Mouse (Mus musculus): Measurements from ENCODE around the gene Tnni1.

GRCm38 (mm10) chr1:135746248-135746647 lies 33.0 kb upstream of the Tnni1 start:
- TF ChIP-seq CTCF (IDR thresholded peaks at IDR 0.05; ENCODE audit: low read depth) (no peak), EP300 (IDR thresholded peaks at IDR 0.05; ENCODE audit: low read depth) (no peak)

All from heart, postnatal 0 days (tissue).